Mouse (Mus musculus): Measurements from ENCODE around the gene Insyn1.

Insyn1 gene

DNA sequence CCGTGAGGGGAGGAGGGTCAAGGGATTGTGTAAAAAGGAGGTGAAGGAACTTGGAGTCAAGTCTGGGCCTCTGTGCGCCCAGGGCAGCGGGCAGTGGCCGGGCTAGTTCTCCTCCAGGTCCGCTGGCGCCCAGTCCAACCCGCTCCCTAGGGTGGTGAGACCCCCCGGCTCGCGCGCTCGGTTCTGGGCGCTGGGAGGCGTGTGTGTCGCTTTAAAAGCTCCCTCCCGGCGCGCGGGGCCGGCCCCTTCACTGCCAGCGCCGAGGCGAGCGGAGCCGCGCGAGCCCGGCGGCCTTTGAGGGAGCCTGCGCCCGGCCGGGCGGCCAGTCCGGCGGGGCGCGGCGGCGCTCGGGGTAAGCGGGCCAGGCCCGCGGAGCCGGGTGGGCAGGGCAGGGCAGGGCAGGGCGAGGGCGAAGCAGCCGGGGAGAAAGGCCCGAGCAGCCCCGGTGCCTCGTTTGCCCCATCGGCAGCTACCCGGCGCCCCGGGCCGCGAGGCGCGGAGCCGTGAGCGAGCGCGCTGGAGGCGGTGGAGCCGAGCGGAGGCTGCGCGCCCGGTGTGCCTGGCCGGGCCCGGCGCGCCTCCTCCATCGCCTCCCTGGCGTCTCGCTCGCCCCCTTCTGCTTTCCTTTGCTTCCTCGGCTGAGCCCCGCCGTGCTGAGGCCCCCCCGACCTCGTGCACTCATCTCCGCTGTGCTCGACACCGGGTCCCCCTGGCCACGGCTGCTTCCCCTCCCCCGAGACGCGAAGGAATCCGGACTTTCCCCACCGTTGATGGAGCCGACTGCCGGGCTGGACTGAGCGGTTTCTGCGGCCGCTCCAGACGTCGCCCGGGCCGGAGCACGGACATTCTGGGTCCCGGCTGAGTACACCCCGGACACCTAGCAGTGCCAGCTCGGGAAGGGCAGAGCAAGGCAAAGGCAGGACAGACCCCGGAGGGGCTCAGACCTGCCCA lies at the start of gene Insyn1:
Insyn1 (plus strand) TSS at position 753 of the 951 bp plus-strand sequence.
- peak; percentile 30 for DNase-seq (ENCODE audit: low read depth, low spot score)

DNA sequence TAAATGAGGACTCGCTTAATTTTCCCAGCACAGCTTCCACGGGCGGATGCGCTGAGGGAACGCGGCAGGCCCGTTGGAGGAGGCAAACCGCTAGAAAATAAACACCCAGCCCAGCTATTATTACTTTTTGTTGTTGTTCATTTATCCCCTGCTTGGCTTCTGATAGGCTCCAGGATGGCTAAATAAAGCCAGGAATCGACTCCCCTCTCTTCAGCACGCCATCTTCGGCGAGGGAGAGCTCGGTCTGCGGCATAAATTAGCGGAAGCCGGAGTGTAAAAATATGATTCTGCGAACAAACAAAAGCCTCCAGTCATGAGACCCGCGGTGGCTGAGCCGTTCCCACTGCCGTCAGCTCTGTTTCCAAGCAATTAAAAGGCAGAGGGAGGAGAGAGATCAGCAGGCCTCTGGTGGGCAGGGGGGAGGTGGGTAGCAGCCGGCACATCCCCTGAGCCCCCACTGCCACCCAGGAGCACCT lies 49.4 kb upstream of the Insyn1 start:
- DNase-seq (ENCODE audit: low read depth, low spot score): no peak

DNA sequence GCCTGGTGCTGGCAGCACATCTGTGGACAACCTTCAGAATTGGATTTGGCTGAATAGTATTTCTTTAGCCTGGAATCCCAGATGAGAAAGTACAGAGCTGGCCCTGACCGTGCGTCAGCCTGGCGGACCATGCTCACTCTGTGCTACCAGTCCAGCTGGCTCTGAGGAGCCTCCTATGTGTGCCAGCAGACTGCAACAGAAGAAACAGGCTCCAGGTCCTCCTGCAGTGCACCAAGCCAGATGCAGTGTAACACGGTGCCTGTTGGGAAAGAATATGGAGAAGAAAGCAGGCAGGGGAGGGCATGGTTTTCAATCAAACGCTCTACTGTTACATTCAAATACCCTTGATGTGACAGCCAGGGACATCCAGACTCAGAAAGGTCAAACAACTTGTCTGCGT lies 48.3 kb upstream of the Insyn1 start:
- peak; percentile 57 for DNase-seq (ENCODE audit: low read depth, low spot score)

DNA sequence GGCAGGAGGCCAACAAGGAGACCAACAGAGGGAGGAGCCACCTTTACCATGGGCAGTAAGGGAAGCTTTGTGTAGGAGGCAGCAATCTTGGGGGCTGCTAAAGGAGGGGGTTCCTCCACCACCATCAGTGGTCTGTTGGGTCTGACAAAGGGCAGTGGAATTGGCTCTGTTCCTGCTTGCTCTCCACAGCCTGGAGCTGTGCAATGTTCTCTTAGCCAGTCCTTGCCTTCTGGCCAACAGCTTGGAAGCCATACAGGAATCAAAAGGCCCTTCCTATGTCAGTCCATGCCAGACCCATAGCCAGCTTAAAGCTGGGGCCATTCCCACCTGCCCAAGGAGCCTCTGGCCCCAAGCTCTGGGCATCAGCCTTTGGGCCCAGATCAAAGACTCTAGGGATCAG lies 47.8 kb upstream of the Insyn1 start:
- DNase-seq (ENCODE audit: low read depth, low spot score): peak; percentile 18

GRCm38 (mm10) chr9:58441351-58442104 lies 46.9 kb upstream of the Insyn1 start:
- peak; percentile 7 for DNase-seq (ENCODE audit: low read depth, low spot score)

DNA sequence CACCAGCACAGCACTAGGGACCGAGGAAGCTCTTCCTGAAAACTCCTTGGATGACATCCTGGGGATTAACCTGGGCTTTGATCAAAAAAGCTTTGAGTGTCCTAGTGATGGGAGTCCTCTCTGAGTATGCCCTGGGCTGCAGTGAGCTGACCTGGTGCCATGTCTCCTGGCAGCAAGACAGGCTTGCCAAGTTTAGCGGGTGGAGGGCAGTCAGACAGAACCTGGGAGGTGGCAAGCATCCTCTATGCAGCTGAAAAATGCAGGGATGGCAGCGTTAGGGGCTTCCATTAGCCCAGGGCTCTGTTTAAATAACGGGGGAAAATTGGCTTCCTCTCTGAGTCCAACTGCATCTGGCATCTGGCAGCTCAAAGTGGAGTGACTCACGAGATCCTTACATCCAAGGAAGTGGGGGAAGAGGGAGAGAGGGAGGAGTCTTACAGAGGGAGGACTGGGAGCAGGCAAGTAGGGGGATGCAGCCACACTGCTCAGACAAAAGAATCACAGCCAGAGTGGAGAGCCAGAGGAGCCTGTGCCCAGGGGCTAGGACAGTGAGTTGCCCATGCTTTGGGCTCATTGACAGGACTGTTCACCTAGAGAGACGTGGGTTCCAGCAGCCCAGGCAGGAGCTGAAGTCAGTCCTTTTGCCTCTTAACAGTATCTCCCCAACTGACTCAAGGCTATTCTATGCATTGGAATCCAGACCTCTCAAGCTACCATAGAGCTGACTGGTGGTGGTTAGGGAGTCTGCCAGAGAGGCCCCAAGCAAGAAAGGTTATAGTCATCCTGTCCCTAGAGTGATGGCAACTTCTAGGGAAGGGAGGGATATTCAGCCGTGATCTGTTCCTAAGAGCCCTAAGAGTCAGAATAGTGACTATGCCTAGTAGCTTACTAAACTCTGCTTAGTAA lies 46.0 kb upstream of the Insyn1 start:
- no peak for DNase-seq (ENCODE audit: low read depth, low spot score)

DNA sequence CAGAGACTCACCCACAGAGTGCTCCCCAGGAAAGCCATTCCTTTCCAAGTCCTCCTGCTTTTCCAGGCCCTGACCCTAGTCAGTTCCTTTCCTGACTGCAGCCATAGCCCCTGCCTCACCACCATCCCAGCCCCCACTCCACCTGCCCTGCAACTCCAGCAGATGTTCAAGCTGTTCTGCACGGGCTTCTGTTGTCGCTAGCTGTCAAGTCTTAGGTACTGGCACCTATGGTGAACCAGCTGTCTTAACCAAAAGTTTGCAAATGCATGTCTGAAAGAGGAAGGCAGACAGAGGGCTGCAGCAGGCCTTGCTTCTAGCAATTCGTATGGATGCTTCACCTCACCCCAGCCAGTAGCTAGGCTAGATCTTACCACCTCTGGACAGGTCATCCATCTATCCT lies 45.3 kb upstream of the Insyn1 start:
- no peak for DNase-seq (ENCODE audit: low read depth, low spot score)

- DNase-seq (ENCODE audit: low read depth, low spot score): no peak
Measured at GRCm38 (mm10) chr9:58446829-58447228, 41.6 kb upstream of the Insyn1 start.

DNA sequence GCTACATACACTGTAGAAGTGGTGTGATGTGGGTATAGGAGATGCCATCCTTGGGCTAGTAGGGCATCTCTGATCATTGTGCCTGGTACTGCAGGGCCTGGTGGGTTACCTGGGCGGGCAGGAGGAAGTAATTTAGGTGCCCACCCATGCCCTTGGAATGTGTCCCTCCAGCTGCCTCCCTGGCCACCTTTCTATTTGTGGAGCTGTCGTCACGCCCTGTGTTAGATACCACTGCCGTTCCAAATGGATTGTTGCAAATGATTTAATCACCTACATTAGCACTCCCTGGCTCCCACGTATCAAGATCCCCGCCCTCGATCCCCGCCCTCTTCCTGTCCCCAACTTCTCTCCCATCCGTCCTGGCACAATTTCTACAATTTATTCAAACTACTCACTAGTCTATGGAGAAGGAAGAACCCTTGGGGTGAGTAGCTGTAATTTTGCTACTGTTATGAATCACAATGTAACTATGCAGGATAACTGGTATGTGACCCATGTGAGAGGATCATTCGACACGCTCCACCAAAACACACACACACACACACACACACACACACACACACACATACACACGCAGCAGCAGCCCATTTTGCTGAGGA lies 40.3 kb upstream of the Insyn1 start:
- DNase-seq (ENCODE audit: low read depth, low spot score): no peak

DNA sequence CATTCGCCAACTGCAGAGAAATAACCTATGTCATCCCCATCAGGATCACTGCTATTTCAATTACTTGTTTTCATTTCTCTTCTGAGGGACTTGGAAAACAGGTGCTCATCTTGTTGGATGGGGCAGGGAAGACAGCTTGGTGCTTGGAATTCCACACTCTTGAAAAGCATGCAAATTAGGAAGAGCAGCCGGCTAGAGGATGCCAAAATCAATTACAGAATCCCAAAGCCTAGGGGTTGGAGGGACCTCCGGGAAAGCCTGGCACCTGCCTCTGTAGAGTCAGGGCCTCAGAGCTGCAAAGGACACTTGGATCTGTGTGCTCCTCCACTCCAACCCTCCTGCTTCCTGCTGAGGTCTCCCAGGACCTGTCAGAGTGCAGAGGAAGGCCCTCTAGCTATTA lies 38.9 kb upstream of the Insyn1 start:
- DNase-seq (ENCODE audit: low read depth, low spot score): no peak

DNA sequence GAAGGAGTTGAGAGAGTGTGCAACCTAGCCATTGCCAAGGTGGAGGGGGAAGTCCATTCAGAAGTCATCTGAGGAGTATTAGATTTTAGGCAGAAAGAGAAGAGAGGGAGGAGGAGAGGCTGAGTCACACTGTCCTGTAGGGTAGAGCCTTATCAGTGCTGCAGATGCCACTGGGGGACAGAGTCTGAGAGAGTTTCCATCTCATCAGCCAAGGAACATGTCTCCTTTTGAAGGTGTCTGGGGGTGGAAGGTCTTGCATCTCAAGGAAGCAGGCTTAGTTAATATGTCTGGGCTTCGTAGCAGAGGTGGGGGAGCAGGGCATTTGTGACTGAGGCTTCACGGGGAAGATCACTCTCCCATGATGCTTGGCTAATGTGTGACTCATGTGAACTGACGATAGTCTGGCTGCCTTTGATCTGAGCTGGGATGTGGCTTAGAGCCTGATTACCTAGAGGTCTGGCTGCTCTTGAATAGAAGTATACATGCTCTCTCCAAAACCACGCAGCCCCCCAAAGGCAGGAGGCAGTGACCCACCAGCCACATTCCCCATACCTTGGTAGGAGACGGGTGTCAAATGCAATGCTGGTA lies 34.5 kb upstream of the Insyn1 start:
- no peak for DNase-seq (ENCODE audit: low read depth, low spot score)

GRCm38 (mm10) chr9:58454886-58455285 lies 33.5 kb upstream of the Insyn1 start:
- no peak for DNase-seq (ENCODE audit: low read depth, low spot score)

GRCm38 (mm10) chr9:58455798-58456197 lies 32.6 kb upstream of the Insyn1 start:
- DNase-seq (ENCODE audit: low read depth, low spot score): no peak

GRCm38 (mm10) chr9:58457481-58457955 lies 30.9 kb upstream of the Insyn1 start:
- DNase-seq (ENCODE audit: low read depth, low spot score): no peak

GRCm38 (mm10) chr9:58458341-58458740 lies 30.1 kb upstream of the Insyn1 start:
- DNase-seq (ENCODE audit: low read depth, low spot score): no peak

DNA sequence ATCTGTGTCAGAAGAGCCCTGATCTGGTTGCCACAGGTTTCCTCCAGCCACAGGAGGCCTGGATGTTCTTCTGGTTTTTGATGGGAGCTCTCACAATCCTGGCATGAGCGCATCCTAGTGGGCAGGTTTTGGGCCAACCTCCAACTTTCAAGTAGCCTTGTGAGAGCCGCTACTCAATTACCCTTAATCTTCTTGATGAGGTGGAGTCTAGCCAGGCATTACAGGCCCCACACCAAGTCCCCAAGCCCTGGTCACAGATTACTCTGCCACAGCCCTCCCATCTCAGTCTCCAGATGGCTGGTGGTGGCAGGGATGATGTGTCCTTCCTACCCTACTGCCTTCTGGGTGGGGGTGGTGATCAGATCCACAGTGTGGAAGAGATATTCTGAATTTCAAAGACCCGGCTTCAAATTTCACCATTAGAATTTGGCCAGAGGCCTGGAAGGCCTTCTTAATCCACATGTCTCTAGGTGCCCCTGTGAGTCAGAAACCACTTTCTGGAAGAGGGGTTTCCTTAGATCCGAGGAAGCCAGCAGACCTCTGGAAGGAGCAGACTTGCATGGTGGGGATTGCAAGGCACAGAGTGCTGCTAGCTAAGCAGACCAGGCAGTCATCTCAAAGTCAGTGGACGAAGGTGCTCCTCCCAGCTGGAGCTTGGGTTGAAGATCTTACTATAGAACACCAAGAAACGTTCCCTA lies 29.4 kb upstream of the Insyn1 start:
- no peak for DNase-seq (ENCODE audit: low read depth, low spot score)

- DNase-seq (ENCODE audit: low read depth, low spot score): peak; percentile 21
Measured at GRCm38 (mm10) chr9:58467345-58468025, 20.9 kb upstream of the Insyn1 start.

DNA sequence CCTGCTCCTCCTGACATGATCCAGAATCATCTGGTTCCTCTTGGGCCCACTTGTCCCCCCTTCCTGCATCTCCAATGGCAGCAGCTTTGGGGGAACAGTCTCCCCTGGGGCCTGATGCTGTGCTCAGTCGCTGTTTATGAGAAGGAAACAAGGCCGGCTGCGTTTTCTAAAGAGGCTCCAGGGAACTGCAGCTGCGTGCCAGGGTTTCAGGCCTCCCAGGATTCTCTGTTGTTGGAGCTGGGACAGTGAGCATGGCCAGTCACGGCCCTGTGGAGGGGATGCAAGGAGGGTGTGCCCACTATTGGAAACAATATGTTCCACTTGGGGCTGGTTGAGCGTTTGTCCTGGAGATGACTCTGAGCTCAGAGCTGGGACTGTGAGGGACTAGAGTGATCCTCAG lies 17.9 kb upstream of the Insyn1 start:
- no peak for DNase-seq (ENCODE audit: low read depth, low spot score)

DNA sequence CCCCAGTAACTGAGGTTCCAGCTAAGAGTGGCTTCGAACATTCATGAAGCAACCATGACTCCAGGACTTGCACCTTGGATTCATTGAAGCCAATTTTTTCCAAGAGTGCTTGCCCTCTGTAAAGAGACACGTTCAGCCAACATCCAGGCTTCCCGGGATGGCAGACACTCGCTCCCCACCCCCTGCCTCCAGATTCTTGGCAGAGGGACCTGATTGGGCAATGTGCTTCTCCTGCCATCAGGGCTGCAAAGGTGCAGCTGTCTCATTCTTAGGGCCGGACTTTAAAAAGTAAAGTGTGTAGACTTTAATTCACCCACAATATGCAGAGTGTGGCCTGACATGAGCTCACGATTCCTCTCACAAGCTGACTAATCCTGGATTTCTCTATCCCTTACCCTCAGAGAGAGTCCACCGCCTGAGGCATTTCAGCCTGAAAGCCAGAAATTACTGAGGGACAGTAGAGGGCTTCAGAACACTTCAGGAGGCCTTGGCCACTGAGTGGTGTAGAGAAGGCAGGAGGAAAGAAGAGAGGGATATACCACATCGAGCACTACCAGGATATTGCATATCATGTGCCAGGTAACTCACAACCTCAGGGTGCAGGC lies 15.1 kb upstream of the Insyn1 start:
- peak; percentile 12 for DNase-seq (ENCODE audit: low read depth, low spot score)
